Mouse (Mus musculus) midbrain, embryonic 12.5 days (tissue): ENCODE data around the gene Bcl9. TPM values are rescaled to one million over a fixed set of nuclear protein-coding genes. Genes with fewer than 3 reads are reported as not detected.
A peak's percentile ranks its signal among the peaks of the same experiment; 100 is the strongest.

Experiments used
- ATAC-seq: fragments of 200-750 bp; cut with Nextera tagmentation; 2 replicates; pipeline ENCODE4 v1.8.0; 2017; ENCODE audit warnings: low read depth, moderate TSS enrichment, moderate library complexity; ENCODE audit not compliant: low FRiP score
- H3K27ac ChIP-seq: fragments of 300-500 bp; sonication (generic); replicated peaks from 2 replicates; pipeline ENCODE4 v1.5.1; 2016; ENCODE audit warnings: mild to moderate bottlenecking
- H3K27me3 ChIP-seq: fragments of 300-500 bp; sonication (generic); 2 replicates; pipeline ENCODE4 v1.6.1; 2016; ENCODE audit warnings: mild to moderate bottlenecking
- H3K36me3 ChIP-seq: fragments of 300-500 bp; sonication (generic); 2 replicates; pipeline ENCODE4 v1.6.1; 2016
- H3K4me1 ChIP-seq: fragments of 300-500 bp; sonication (generic); 2 replicates; pipeline ENCODE4 v1.6.1; 2016
- H3K4me2 ChIP-seq: fragments of 300-500 bp; sonication (generic); replicated peaks from 2 replicates; pipeline ENCODE4 v1.6.1; 2016; ENCODE audit warnings: mild to moderate bottlenecking, moderate library complexity
- H3K4me3 ChIP-seq: fragments of 300-500 bp; sonication (generic); 2 replicates; pipeline ENCODE4 v1.5.1; 2016; ENCODE audit warnings: mild to moderate bottlenecking
- H3K9ac ChIP-seq: fragments of 300-500 bp; sonication (generic); replicated peaks from 2 replicates; pipeline ENCODE4 v1.6.1; 2016; ENCODE audit warnings: mild to moderate bottlenecking, moderate library complexity
- H3K9me3 ChIP-seq: fragments of 300-500 bp; sonication (generic); 2 replicates; pipeline ENCODE4 v1.6.1; 2016; ENCODE audit warnings: mild to moderate bottlenecking
- WGBS: fragments of 180-500 bp; shearing (Covaris S2); methylation state at CpG from one replicate; pipeline ENCODE4 v1.1.7; 2016; 5-methylcytosine and 5-hydroxymethylcytosine counted together
- polyA plus RNA-seq: library from polyadenylated mRNA; unstranded; fragments of >200 nt; fragmentation: Nextera tagmentation; extraction: Ambion mirVana; gene quantifications from 2 replicates; pipeline ENCODE4 v1.2.1, GENCODE M21; 2016

Bcl9 gene
- polyA plus RNA-seq, 1 experiment from 2014 or later, result 79.1 TPM

GRCm38 (mm10) chr3:97252896-97253295, 44.8 kb downstream of the Bcl9 start:
- Histone ChIP-seq H3K4me3 (no peak overlapping the region), H3K9ac (no peak overlapping the region), H3K4me1 (peaks cover 32% of the 10 kb centered on the region), H3K27me3 (no peaks in the 10 kb centered on the region), H3K4me2 (no peak overlapping the region), H3K27ac (no peak overlapping the region), H3K36me3 (no peaks in the 10 kb centered on the region), H3K9me3 (no peaks in the 10 kb centered on the region)
- ATAC-seq, result no peak
- WGBS, result 79% methylated on average over 6 of the region's 6 CpGs

GRCm38 (mm10) chr3:97242629-97243167, 55.0 kb downstream of the Bcl9 start:
- no peak for ATAC-seq
- Histone ChIP-seq H3K9ac (no peak overlapping the region), H3K9me3 (no peaks in the 10 kb centered on the region), H3K27me3 (no peaks in the 10 kb centered on the region), H3K4me2 (no peak overlapping the region), H3K36me3 (no peaks in the 10 kb centered on the region), H3K4me1 (peaks cover 15% of the 10 kb centered on the region), H3K27ac (no peak overlapping the region), H3K4me3 (no peak overlapping the region)
- 40% methylated on average over 10 of the region's 10 CpGs for WGBS

- H3K27ac ChIP-seq, result no peak overlapping the region
- no peaks in the 10 kb centered on the region for H3K9me3 ChIP-seq
- no peak overlapping the region for H3K4me2 ChIP-seq
- ATAC-seq, result no peak
- H3K4me3 ChIP-seq, result no peak overlapping the region
- H3K4me1 ChIP-seq, result peaks cover 15% of the 10 kb centered on the region
- no peaks in the 10 kb centered on the region for H3K36me3 ChIP-seq
- H3K9ac ChIP-seq, result no peak overlapping the region
- WGBS, result 39% methylated on average over 6 of the region's 6 CpGs
- H3K27me3 ChIP-seq, result no peaks in the 10 kb centered on the region
Measured at GRCm38 (mm10) chr3:97241826-97242225, 55.9 kb downstream of the Bcl9 start.

- Histone ChIP-seq H3K4me2 (no peak overlapping the region), H3K27ac (no peak overlapping the region), H3K4me3 (no peak overlapping the region), H3K9ac (no peak overlapping the region), H3K9me3 (no peaks in the 10 kb centered on the region), H3K4me1 (peaks cover 15% of the 10 kb centered on the region), H3K27me3 (no peaks in the 10 kb centered on the region), H3K36me3 (no peaks in the 10 kb centered on the region)
- no peak for ATAC-seq
- WGBS, result 96% methylated on average over 6 of the region's 6 CpGs
Measured at GRCm38 (mm10) chr3:97239793-97240192, 57.9 kb downstream of the Bcl9 start.

GRCm38 (mm10) chr3:97239316-97239715, 58.4 kb downstream of the Bcl9 start:
- H3K9me3 ChIP-seq, result no peaks in the 10 kb centered on the region
- no peaks in the 10 kb centered on the region for H3K27me3 ChIP-seq
- no peak overlapping the region for H3K4me2 ChIP-seq
- H3K9ac ChIP-seq, result no peak overlapping the region
- 93% methylated on average over 5 of the region's 5 CpGs for WGBS
- H3K4me3 ChIP-seq, result no peak overlapping the region
- H3K36me3 ChIP-seq, result no peaks in the 10 kb centered on the region
- no peak for ATAC-seq
- no peak overlapping the region for H3K27ac ChIP-seq
- H3K4me1 ChIP-seq, result peaks cover 15% of the 10 kb centered on the region

- Histone ChIP-seq H3K36me3 (no peaks in the 10 kb centered on the region), H3K4me1 (peaks cover 14% of the 10 kb centered on the region), H3K9ac (no peak overlapping the region), H3K27me3 (no peaks in the 10 kb centered on the region), H3K4me3 (no peak overlapping the region), H3K27ac (no peak overlapping the region), H3K4me2 (no peak overlapping the region), H3K9me3 (no peaks in the 10 kb centered on the region)
- WGBS, result 91% methylated on average over 2 of the region's 2 CpGs
- no peak for ATAC-seq
Measured at GRCm38 (mm10) chr3:97238521-97238920, 59.2 kb downstream of the Bcl9 start.

GRCm38 (mm10) chr3:97237403-97237802, 60.3 kb downstream of the Bcl9 start:
- Histone ChIP-seq H3K27ac (no peak overlapping the region), H3K36me3 (no peaks in the 10 kb centered on the region), H3K4me2 (no peak overlapping the region), H3K9me3 (no peaks in the 10 kb centered on the region), H3K4me3 (no peak overlapping the region), H3K27me3 (no peaks in the 10 kb centered on the region), H3K4me1 (peaks cover 5% of the 10 kb centered on the region), H3K9ac (no peak overlapping the region)
- WGBS, result 98% methylated on average over 2 of the region's 2 CpGs
- no peak for ATAC-seq

GRCm38 (mm10) chr3:97234797-97235196, 62.9 kb downstream of the Bcl9 start:
- Histone ChIP-seq H3K9me3 (no peaks in the 10 kb centered on the region), H3K4me3 (no peak overlapping the region), H3K36me3 (peaks cover 3% of the 10 kb centered on the region; the same call in 1 of the 2 replicates), H3K4me1 (no peaks in the 10 kb centered on the region), H3K9ac (no peak overlapping the region), H3K27ac (no peak overlapping the region), H3K4me2 (no peak overlapping the region), H3K27me3 (no peaks in the 10 kb centered on the region)
- ATAC-seq, result no peak
- 89% methylated on average over 14 of the region's 14 CpGs for WGBS

GRCm38 (mm10) chr3:97232328-97232727, 65.4 kb downstream of the Bcl9 start:
- H3K4me3 ChIP-seq, result no peak overlapping the region
- H3K9me3 ChIP-seq, result no peaks in the 10 kb centered on the region
- H3K27ac ChIP-seq, result no peak overlapping the region
- H3K27me3 ChIP-seq, result no peaks in the 10 kb centered on the region
- H3K4me1 ChIP-seq, result peaks cover 9% of the 10 kb centered on the region
- no peak overlapping the region for H3K4me2 ChIP-seq
- 78% methylated on average over 3 of the region's 3 CpGs for WGBS
- H3K9ac ChIP-seq, result no peak overlapping the region
- ATAC-seq, result no peak
- H3K36me3 ChIP-seq, result peaks cover 3% of the 10 kb centered on the region; the same call in 1 of the 2 replicates

GRCm38 (mm10) chr3:97231857-97232256, 65.9 kb downstream of the Bcl9 start:
- no peak for ATAC-seq
- Histone ChIP-seq H3K4me1 (peaks cover 9% of the 10 kb centered on the region), H3K4me3 (no peak overlapping the region), H3K36me3 (peaks cover 3% of the 10 kb centered on the region; the same call in 1 of the 2 replicates), H3K9ac (no peak overlapping the region), H3K4me2 (no peak overlapping the region), H3K27ac (no peak overlapping the region), H3K27me3 (no peaks in the 10 kb centered on the region), H3K9me3 (no peaks in the 10 kb centered on the region)
- WGBS, result 91% methylated on average over 9 of the region's 9 CpGs

- Histone ChIP-seq H3K36me3 (peaks cover 3% of the 10 kb centered on the region; the same call in 1 of the 2 replicates), H3K9ac (no peak overlapping the region), H3K4me3 (no peak overlapping the region), H3K9me3 (no peaks in the 10 kb centered on the region), H3K27me3 (no peaks in the 10 kb centered on the region), H3K4me2 (no peak overlapping the region), H3K4me1 (peaks cover 18% of the 10 kb centered on the region), H3K27ac (no peak overlapping the region)
- WGBS, result 96% methylated on average over 5 of the region's 5 CpGs
- no peak for ATAC-seq
Measured at GRCm38 (mm10) chr3:97230631-97231404, 66.9 kb downstream of the Bcl9 start.

- Histone ChIP-seq H3K27ac (peak overlapping the region; percentile 97), H3K4me1 (peaks cover 33% of the 10 kb centered on the region), H3K4me2 (peak overlapping the region; percentile 76), H3K27me3 (no peaks in the 10 kb centered on the region), H3K36me3 (peaks cover 3% of the 10 kb centered on the region; the same call in 1 of the 2 replicates), H3K9ac (peak overlapping the region; percentile 67), H3K9me3 (no peaks in the 10 kb centered on the region), H3K4me3 (peak overlapping the region; percentile 93)
- WGBS, result 16% methylated on average over 12 of the region's 12 CpGs
- ATAC-seq, result no peak
Measured at GRCm38 (mm10) chr3:97228457-97228856, 69.3 kb downstream of the Bcl9 start.
